Mouse (Mus musculus): ENCODE results near the gene Nfyc. TPM values are rescaled to one million over a fixed set of nuclear protein-coding genes. Genes with fewer than 3 reads are reported as not detected.

The Nfyc gene
- polyA plus RNA-seq, 1 experiment: 9.7 TPM

GRCm38 (mm10) chr4:120817002-120817774, 14.2 kb downstream of the Nfyc start:
- H3K36me3 ChIP-seq (ENCODE audit: control insufficient read depth): peaks cover 34% of the 10 kb centered on the region

GRCm38 (mm10) chr4:120815622-120816334, 15.6 kb downstream of the Nfyc start:
- peaks cover 60% of the 10 kb centered on the region for H3K4me1 ChIP-seq (ENCODE audit: control insufficient read depth)
- peak overlapping the region; percentile 71 for H3K4me3 ChIP-seq (replicated peaks)
- H3K27me3 ChIP-seq (ENCODE audit: control insufficient read depth): no peaks in the 10 kb centered on the region
- peaks cover 27% of the 10 kb centered on the region for H3K36me3 ChIP-seq (ENCODE audit: control insufficient read depth)
- TF ChIP-seq TAL1 (IDR thresholded peaks at IDR 0.05; ENCODE audit: low read length): no peak
- peak; percentile 83 for TF ChIP-seq GATA1 (IDR thresholded peaks at IDR 0.05; ENCODE audit: low read length)
- H3K9me3 ChIP-seq (ENCODE audit: control insufficient read depth, low read length): no peaks in the 10 kb centered on the region

More at GRCm38 (mm10) chr4:120817002-120817774, 14.2 kb downstream of the Nfyc start:
- Histone ChIP-seq H3K27me3 (ENCODE audit: control insufficient read depth) (no peaks in the 10 kb centered on the region), H3K4me3 (replicated peaks) (no peak overlapping the region), H3K4me1 (ENCODE audit: control insufficient read depth) (peaks cover 66% of the 10 kb centered on the region), H3K9me3 (ENCODE audit: control insufficient read depth, low read length) (no peaks in the 10 kb centered on the region)
- TF ChIP-seq GATA1 (IDR thresholded peaks at IDR 0.05; ENCODE audit: low read length): no peak
- no peak for TF ChIP-seq TAL1 (IDR thresholded peaks at IDR 0.05; ENCODE audit: low read length)

GRCm38 (mm10) chr4:120815163-120815562, 16.2 kb downstream of the Nfyc start:
- H3K36me3 ChIP-seq (ENCODE audit: control insufficient read depth): peaks cover 20% of the 10 kb centered on the region

GRCm38 (mm10) chr4:120814171-120814570, 17.2 kb downstream of the Nfyc start:
- Histone ChIP-seq H3K4me3 (replicated peaks) (peak overlapping the region; percentile 71), H3K36me3 (ENCODE audit: control insufficient read depth) (peaks cover 14% of the 10 kb centered on the region)

More at GRCm38 (mm10) chr4:120815163-120815562, 16.2 kb downstream of the Nfyc start:
- Histone ChIP-seq H3K27me3 (ENCODE audit: control insufficient read depth) (no peaks in the 10 kb centered on the region), H3K4me1 (ENCODE audit: control insufficient read depth) (peaks cover 55% of the 10 kb centered on the region), H3K9me3 (ENCODE audit: control insufficient read depth, low read length) (no peaks in the 10 kb centered on the region), H3K4me3 (replicated peaks) (peak overlapping the region; percentile 71)
- TF ChIP-seq TAL1 (IDR thresholded peaks at IDR 0.05; ENCODE audit: low read length): no peak
- TF ChIP-seq GATA1 (IDR thresholded peaks at IDR 0.05; ENCODE audit: low read length): no peak

GRCm38 (mm10) chr4:120813762-120814161, 17.6 kb downstream of the Nfyc start:
- no peaks in the 10 kb centered on the region for H3K27me3 ChIP-seq (ENCODE audit: control insufficient read depth)
- TF ChIP-seq GATA1 (IDR thresholded peaks at IDR 0.05; ENCODE audit: low read length): no peak
- TF ChIP-seq TAL1 (IDR thresholded peaks at IDR 0.05; ENCODE audit: low read length): no peak
- H3K36me3 ChIP-seq (ENCODE audit: control insufficient read depth): peaks cover 12% of the 10 kb centered on the region
- no peak overlapping the region for H3K4me3 ChIP-seq (replicated peaks)
- peaks cover 48% of the 10 kb centered on the region for H3K4me1 ChIP-seq (ENCODE audit: control insufficient read depth)
- H3K9me3 ChIP-seq (ENCODE audit: control insufficient read depth, low read length): no peaks in the 10 kb centered on the region

More at GRCm38 (mm10) chr4:120814171-120814570, 17.2 kb downstream of the Nfyc start:
- H3K27me3 ChIP-seq (ENCODE audit: control insufficient read depth): no peaks in the 10 kb centered on the region
- TF ChIP-seq TAL1 (IDR thresholded peaks at IDR 0.05; ENCODE audit: low read length): no peak
- no peak for TF ChIP-seq GATA1 (IDR thresholded peaks at IDR 0.05; ENCODE audit: low read length)
- no peaks in the 10 kb centered on the region for H3K9me3 ChIP-seq (ENCODE audit: control insufficient read depth, low read length)
- peaks cover 50% of the 10 kb centered on the region for H3K4me1 ChIP-seq (ENCODE audit: control insufficient read depth)

GRCm38 (mm10) chr4:120805816-120806215, 25.6 kb downstream of the Nfyc start:
- H3K4me3 ChIP-seq (replicated peaks): no peak overlapping the region
- no peaks in the 10 kb centered on the region for H3K9me3 ChIP-seq (ENCODE audit: control insufficient read depth, low read length)
- peaks cover 16% of the 10 kb centered on the region for H3K4me1 ChIP-seq (ENCODE audit: control insufficient read depth)
- no peak for TF ChIP-seq GATA1 (IDR thresholded peaks at IDR 0.05; ENCODE audit: low read length)
- no peak for TF ChIP-seq TAL1 (IDR thresholded peaks at IDR 0.05; ENCODE audit: low read length)
- no peaks in the 10 kb centered on the region for H3K27me3 ChIP-seq (ENCODE audit: control insufficient read depth)
- H3K36me3 ChIP-seq (ENCODE audit: control insufficient read depth): peaks cover 12% of the 10 kb centered on the region

- Histone ChIP-seq H3K9me3 (ENCODE audit: control insufficient read depth, low read length) (no peaks in the 10 kb centered on the region), H3K36me3 (ENCODE audit: control insufficient read depth) (peaks cover 18% of the 10 kb centered on the region), H3K4me3 (replicated peaks) (no peak overlapping the region), H3K4me1 (ENCODE audit: control insufficient read depth) (peaks cover 6% of the 10 kb centered on the region), H3K27me3 (ENCODE audit: control insufficient read depth) (no peaks in the 10 kb centered on the region)
- TF ChIP-seq GATA1 (IDR thresholded peaks at IDR 0.05; ENCODE audit: low read length) (no peak), TAL1 (IDR thresholded peaks at IDR 0.05; ENCODE audit: low read length) (no peak)
These were observed 29.9 kb downstream of the Nfyc start for GRCm38 (mm10) chr4:120801446-120801845.

- H3K27me3 ChIP-seq (ENCODE audit: control insufficient read depth): no peaks in the 10 kb centered on the region
- no peak overlapping the region for H3K4me3 ChIP-seq (replicated peaks)
- peaks cover 6% of the 10 kb centered on the region for H3K4me1 ChIP-seq (ENCODE audit: control insufficient read depth)
- H3K36me3 ChIP-seq (ENCODE audit: control insufficient read depth): peaks cover 18% of the 10 kb centered on the region
- H3K9me3 ChIP-seq (ENCODE audit: control insufficient read depth, low read length): no peaks in the 10 kb centered on the region
- TF ChIP-seq TAL1 (IDR thresholded peaks at IDR 0.05; ENCODE audit: low read length) (no peak), GATA1 (IDR thresholded peaks at IDR 0.05; ENCODE audit: low read length) (no peak)
These were observed 30.7 kb downstream of the Nfyc start for GRCm38 (mm10) chr4:120800691-120801090.

GRCm38 (mm10) chr4:120799680-120800166, 31.6 kb downstream of the Nfyc start:
- peaks cover 6% of the 10 kb centered on the region for H3K4me1 ChIP-seq (ENCODE audit: control insufficient read depth)
- TF ChIP-seq TAL1 (IDR thresholded peaks at IDR 0.05; ENCODE audit: low read length) (no peak), GATA1 (IDR thresholded peaks at IDR 0.05; ENCODE audit: low read length) (no peak)
- H3K27me3 ChIP-seq (ENCODE audit: control insufficient read depth): no peaks in the 10 kb centered on the region
- no peaks in the 10 kb centered on the region for H3K9me3 ChIP-seq (ENCODE audit: control insufficient read depth, low read length)
- peaks cover 17% of the 10 kb centered on the region for H3K36me3 ChIP-seq (ENCODE audit: control insufficient read depth)
- no peak overlapping the region for H3K4me3 ChIP-seq (replicated peaks)
